Mouse (Mus musculus) lung, embryonic 15.5 days (tissue): ENCODE data around the gene Bcorl1. TPM values are rescaled to one million over a fixed set of nuclear protein-coding genes. Genes with fewer than 3 reads are reported as not detected.
A peak's percentile ranks its signal among the peaks of the same experiment; 100 is the strongest.

Experiments used
- ATAC-seq: fragments of 200-750 bp; cut with Nextera tagmentation; 2 replicates; pipeline ENCODE4 v1.8.0; 2017; ENCODE audit warnings: moderate number of reproducible peaks, borderline replicate concordance; ENCODE audit not compliant: low FRiP score, low TSS enrichment; ENCODE audit errors: extremely low read depth
- H3K27ac ChIP-seq: fragments of 300-500 bp; sonication (generic); 2 replicates; pipeline ENCODE4 v1.5.1; 2015; ENCODE audit warnings: moderate library complexity, mild to moderate bottlenecking, inconsistent platforms
- H3K27me3 ChIP-seq: fragments of 300-500 bp; sonication (generic); 2 replicates; pipeline ENCODE4 v1.6.1; 2015; ENCODE audit warnings: inconsistent platforms
- H3K36me3 ChIP-seq: fragments of 300-500 bp; sonication (generic); 2 replicates; pipeline ENCODE4 v1.6.1; 2015; ENCODE audit warnings: inconsistent platforms
- H3K4me1 ChIP-seq: fragments of 300-500 bp; sonication (generic); 2 replicates; pipeline ENCODE4 v1.6.1; 2015; ENCODE audit warnings: inconsistent platforms
- H3K4me2 ChIP-seq: fragments of 300-500 bp; sonication (generic); 2 replicates; pipeline ENCODE4 v1.6.1; 2015; ENCODE audit warnings: inconsistent platforms, mild to moderate bottlenecking, moderate library complexity
- H3K4me3 ChIP-seq: fragments of 300-500 bp; sonication (generic); 2 replicates; pipeline ENCODE4 v1.5.1; 2015; ENCODE audit warnings: mild to moderate bottlenecking, inconsistent platforms
- H3K9ac ChIP-seq: fragments of 300-500 bp; sonication (generic); 2 replicates; pipeline ENCODE4 v1.6.1; 2015; ENCODE audit warnings: inconsistent platforms
- H3K9me3 ChIP-seq: fragments of 300-500 bp; sonication (generic); 2 replicates; pipeline ENCODE4 v1.6.1; 2016; ENCODE audit warnings: inconsistent platforms
- WGBS: fragments of 180-500 bp; shearing (Covaris S2); methylation state at CpG from one replicate; pipeline ENCODE4 v1.1.7; 2015; 5-methylcytosine and 5-hydroxymethylcytosine counted together
- polyA plus RNA-seq: library from polyadenylated mRNA; unstranded; fragments of >200 nt; fragmentation: Nextera tagmentation; extraction: Ambion mirVana; gene quantifications from 2 replicates; pipeline ENCODE4 v1.2.1, GENCODE M21; 2015

Bcorl1 gene
- polyA plus RNA-seq, 1 experiment from 2014 or later, result 5.2 TPM

DNA sequence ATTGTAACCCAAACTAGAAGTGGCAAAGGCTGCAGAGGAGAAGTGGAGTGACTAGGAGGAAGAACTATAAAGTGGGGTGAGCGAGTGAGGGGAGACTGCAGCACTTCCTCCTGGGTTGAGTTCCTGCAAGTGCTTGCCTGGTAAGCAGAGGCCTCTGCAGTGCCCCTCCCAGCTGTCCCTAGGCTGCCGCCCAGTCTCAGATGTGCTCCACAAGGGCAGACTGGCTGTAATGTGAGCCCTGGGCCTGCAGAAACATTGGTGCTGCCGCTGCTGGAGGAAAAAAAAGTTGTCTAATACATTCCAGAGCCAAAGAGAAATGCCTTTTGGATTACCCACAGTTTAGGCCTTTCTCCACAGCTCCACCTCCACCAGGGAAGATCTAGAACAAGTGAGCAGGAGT lies 64.0 kb downstream of the Bcorl1 start:
- no peaks in the 10 kb centered on the region for H3K9me3 ChIP-seq
- no peaks in the 10 kb centered on the region for H3K4me1 ChIP-seq
- H3K4me2 ChIP-seq, result no peak overlapping the region
- WGBS, result 35% methylated on average over 3 of the region's 3 CpGs
- no peak overlapping the region for H3K9ac ChIP-seq
- no peak for ATAC-seq
- no peak overlapping the region for H3K27ac ChIP-seq
- H3K27me3 ChIP-seq, result no peaks in the 10 kb centered on the region
- peaks cover 28% of the 10 kb centered on the region for H3K36me3 ChIP-seq
- H3K4me3 ChIP-seq, result no peak overlapping the region

DNA sequence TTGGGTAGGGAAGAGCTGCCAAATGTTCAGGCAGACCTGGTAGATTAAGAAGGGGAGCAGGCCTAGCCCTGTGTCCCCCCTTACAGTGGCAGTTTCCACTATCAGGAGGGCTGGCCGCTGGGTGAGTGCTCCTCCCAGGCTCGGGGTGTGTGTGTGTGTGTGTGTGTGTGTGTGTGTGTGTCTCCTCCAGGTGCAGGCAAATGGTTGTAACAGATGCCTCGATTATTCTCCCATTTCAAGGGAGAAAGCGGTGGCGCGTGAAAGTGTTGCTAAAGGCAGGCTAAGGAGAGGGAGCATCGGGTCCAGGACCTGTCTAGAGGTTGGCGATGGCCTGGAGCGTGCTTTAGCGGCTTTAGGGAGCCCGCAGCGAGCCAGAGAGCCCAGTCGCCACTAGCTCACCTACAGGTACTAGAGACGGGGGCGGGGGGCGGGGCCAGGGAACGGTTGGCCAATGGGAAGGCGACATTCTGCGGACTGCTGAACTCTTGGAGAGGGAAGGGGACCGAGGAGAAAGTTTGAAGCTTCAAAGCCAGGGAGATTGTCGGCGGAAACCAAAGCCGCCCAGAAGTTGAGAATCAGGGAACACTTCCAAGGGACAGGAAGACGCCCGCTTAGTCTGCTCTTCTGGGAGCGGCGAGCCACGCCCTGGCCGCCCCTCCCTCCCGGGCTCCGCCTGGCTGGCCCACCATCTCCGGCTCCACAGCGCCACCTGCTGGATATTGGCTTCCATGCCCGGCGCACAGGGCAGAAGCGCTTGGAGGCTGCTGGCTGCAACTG lies 68.6 kb downstream of the Bcorl1 start:
- Histone ChIP-seq H3K4me3 (peak overlapping the region; percentile 52), H3K9ac (0 out of 2 replicates have a peak overlapping the region, but pooled peaks have one; percentile 32), H3K27me3 (no peaks in the 10 kb centered on the region), H3K36me3 (no peaks in the 10 kb centered on the region), H3K4me1 (no peaks in the 10 kb centered on the region), H3K27ac (peak overlapping the region; percentile 33; the same call in 1 of the 2 replicates), H3K4me2 (peak overlapping the region; percentile 53), H3K9me3 (no peaks in the 10 kb centered on the region)
- peak; percentile 87 for ATAC-seq
- 10% methylated on average over 36 of the region's 36 CpGs for WGBS

- Histone ChIP-seq H3K36me3 (no peaks in the 10 kb centered on the region; the same call in 1 of the 2 replicates), H3K9me3 (no peaks in the 10 kb centered on the region), H3K4me3 (peak overlapping the region; percentile 52; the same call in 1 of the 2 replicates), H3K27ac (no peak overlapping the region), H3K9ac (no peak overlapping the region), H3K4me1 (no peaks in the 10 kb centered on the region), H3K27me3 (no peaks in the 10 kb centered on the region), H3K4me2 (peak overlapping the region; percentile 53; the same call in 1 of the 2 replicates)
- peak; percentile 10; the same call in 1 of the 2 replicates for ATAC-seq
- 16% methylated on average over 7 of the region's 7 CpGs for WGBS
Measured at GRCm38 (mm10) chrX:48410388-48410776, 69.2 kb downstream of the Bcorl1 start.

DNA sequence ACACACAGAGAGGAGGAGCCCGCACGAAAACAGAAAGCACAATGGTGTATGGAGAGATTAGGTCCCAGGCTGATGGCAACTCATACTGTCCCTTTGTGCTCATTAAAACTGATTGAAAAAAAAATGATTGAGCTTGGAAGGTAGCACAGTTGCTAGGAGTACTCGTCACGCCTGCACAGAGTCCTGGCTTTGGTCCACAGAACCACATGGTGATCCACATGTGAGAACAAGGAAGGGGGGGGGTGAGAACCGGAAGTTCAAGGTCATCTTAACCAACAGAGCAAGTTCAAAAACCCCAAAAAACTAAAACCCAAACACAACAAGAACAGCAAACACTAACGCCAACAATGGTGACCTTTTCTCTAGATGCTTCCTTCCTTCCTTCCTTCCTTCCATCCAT lies 71.5 kb downstream of the Bcorl1 start:
- no peak for ATAC-seq
- WGBS, result 75% methylated on average over 6 of the region's 6 CpGs
- H3K4me1 ChIP-seq, result no peaks in the 10 kb centered on the region
- no peaks in the 10 kb centered on the region for H3K9me3 ChIP-seq
- no peak overlapping the region for H3K4me3 ChIP-seq
- no peak overlapping the region for H3K9ac ChIP-seq
- no peaks in the 10 kb centered on the region for H3K27me3 ChIP-seq
- no peaks in the 10 kb centered on the region; the same call in 1 of the 2 replicates for H3K36me3 ChIP-seq
- no peak overlapping the region for H3K27ac ChIP-seq
- H3K4me2 ChIP-seq, result no peak overlapping the region

- Histone ChIP-seq H3K9ac (no peak overlapping the region), H3K4me3 (no peak overlapping the region), H3K36me3 (no peaks in the 10 kb centered on the region; the same call in 1 of the 2 replicates), H3K4me1 (no peaks in the 10 kb centered on the region), H3K27ac (no peak overlapping the region), H3K4me2 (no peak overlapping the region), H3K9me3 (no peaks in the 10 kb centered on the region), H3K27me3 (no peaks in the 10 kb centered on the region)
- ATAC-seq, result no peak
- WGBS, result 78% methylated on average over 5 of the region's 5 CpGs
Measured at GRCm38 (mm10) chrX:48414291-48414690, 73.1 kb downstream of the Bcorl1 start.

DNA sequence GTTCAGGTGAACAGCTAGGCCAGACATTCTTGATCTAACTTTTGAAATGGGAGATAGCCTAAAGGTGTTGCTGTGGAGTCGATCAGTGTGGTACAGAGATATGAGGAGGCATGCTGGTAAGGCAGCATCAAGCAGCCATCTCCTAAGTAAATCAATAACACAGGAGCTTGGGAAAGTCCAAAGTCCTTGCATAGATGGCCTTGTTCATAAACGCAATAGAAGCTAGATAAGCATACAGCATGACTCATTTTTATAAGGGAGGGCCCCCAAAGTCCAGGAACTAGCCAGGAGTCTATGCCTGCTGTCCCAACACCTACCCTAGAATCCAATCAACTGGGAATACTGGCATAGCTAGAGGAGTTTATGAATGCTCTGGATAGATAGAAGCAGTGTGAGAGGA lies 77.3 kb downstream of the Bcorl1 start:
- Histone ChIP-seq H3K27me3 (no peaks in the 10 kb centered on the region), H3K4me3 (no peak overlapping the region), H3K36me3 (no peaks in the 10 kb centered on the region; the same call in 1 of the 2 replicates), H3K9ac (no peak overlapping the region), H3K27ac (no peak overlapping the region), H3K4me2 (no peak overlapping the region), H3K4me1 (no peaks in the 10 kb centered on the region), H3K9me3 (no peaks in the 10 kb centered on the region)
- WGBS, result 72% methylated on average over 2 of the region's 2 CpGs
- ATAC-seq, result no peak

GRCm38 (mm10) chrX:48422986-48423385 lies 81.8 kb downstream of the Bcorl1 start:
- no peaks in the 10 kb centered on the region for H3K9me3 ChIP-seq
- peaks cover 12% of the 10 kb centered on the region; the same call in 1 of the 2 replicates for H3K4me1 ChIP-seq
- no peaks in the 10 kb centered on the region for H3K27me3 ChIP-seq
- no peaks in the 10 kb centered on the region for H3K36me3 ChIP-seq
- 42% methylated on average over 4 of the region's 4 CpGs for WGBS
- no peak overlapping the region for H3K9ac ChIP-seq
- no peak overlapping the region for H3K4me3 ChIP-seq
- no peak for ATAC-seq
- H3K27ac ChIP-seq, result no peak overlapping the region
- no peak overlapping the region for H3K4me2 ChIP-seq

GRCm38 (mm10) chrX:48423671-48424070 lies 82.5 kb downstream of the Bcorl1 start:
- ATAC-seq, result no peak
- 50% methylated on average over 1 of the region's 1 CpGs for WGBS

DNA sequence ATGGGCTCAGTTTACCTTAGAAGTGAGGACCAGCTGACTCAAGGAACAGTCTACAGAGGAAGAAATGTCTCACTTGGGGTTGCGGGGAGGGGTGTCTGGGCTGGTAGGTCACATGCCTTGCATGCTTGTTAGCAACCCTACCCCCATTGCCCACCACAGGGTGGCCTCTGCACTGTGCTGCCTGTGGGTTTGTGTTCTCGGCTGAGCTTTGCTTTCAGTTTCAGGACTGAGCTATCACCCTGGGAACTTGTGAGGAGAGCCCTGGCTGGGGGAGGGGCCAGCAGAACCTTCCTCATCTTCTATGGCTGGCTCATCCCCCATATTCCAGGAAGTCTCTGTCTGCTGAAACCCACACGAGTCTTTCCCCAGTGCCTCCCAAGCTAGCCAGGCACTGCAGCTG lies 83.4 kb downstream of the Bcorl1 start:
- 47% methylated on average over 3 of the region's 3 CpGs for WGBS
- no peak overlapping the region for H3K9ac ChIP-seq
- H3K27me3 ChIP-seq, result no peaks in the 10 kb centered on the region
- no peaks in the 10 kb centered on the region for H3K36me3 ChIP-seq
- H3K4me1 ChIP-seq, result peaks cover 12% of the 10 kb centered on the region; the same call in 1 of the 2 replicates
- no peak overlapping the region for H3K4me3 ChIP-seq
- H3K4me2 ChIP-seq, result no peak overlapping the region; the same call in 1 of the 2 replicates
- no peak; the same call in 1 of the 2 replicates for ATAC-seq
- no peaks in the 10 kb centered on the region for H3K9me3 ChIP-seq
- H3K27ac ChIP-seq, result no peak overlapping the region; the same call in 1 of the 2 replicates

More at GRCm38 (mm10) chrX:48423671-48424070, 82.5 kb downstream of the Bcorl1 start:
- Histone ChIP-seq H3K4me1 (peaks cover 12% of the 10 kb centered on the region; the same call in 1 of the 2 replicates), H3K36me3 (no peaks in the 10 kb centered on the region), H3K27ac (no peak overlapping the region), H3K4me3 (no peak overlapping the region), H3K9ac (no peak overlapping the region), H3K4me2 (no peak overlapping the region), H3K27me3 (no peaks in the 10 kb centered on the region), H3K9me3 (no peaks in the 10 kb centered on the region)

DNA sequence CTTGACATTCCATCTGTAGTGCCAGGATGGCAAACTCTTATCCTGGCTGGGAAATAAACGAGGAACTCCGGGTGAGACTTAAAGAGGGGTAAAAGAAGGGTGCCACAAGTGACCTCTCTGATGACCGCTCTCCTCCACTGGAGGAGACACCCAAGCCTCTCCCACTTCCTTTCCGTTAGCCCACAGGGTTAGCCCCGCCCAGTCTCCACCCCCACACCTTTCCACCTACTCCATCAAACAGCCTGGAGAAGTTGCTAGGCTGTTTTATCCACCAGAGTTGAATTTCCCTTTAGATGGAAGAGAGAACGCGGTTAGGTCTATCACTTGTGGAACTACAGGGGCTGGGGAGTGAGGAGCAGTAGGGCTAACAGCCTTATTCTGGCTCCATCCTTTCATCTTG lies 84.1 kb downstream of the Bcorl1 start:
- Histone ChIP-seq H3K4me2 (no peak overlapping the region), H3K9ac (no peak overlapping the region), H3K27me3 (no peaks in the 10 kb centered on the region), H3K4me3 (no peak overlapping the region), H3K36me3 (no peaks in the 10 kb centered on the region), H3K27ac (no peak overlapping the region), H3K4me1 (peaks cover 12% of the 10 kb centered on the region; the same call in 1 of the 2 replicates), H3K9me3 (no peaks in the 10 kb centered on the region)
- WGBS, result 47% methylated on average over 7 of the region's 7 CpGs
- ATAC-seq, result no peak

DNA sequence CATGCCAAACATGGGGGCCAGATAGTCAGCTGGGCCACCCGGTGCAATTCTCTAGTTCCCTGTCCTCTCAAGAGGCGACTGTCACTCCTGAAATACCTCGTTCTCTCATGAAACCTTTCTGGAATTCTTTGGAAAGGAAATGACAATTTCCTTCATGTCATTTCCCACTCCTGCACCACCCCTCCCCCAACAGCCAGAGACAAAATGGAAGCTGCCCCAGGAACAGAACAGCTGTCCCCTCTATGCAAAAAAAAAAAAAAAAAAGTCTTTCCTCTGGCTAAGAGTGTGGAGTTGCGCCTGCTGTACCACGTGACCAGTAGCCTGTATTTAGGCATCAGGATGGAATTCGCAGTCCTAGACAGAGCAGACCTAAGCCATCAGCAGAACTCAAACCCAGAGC lies 87.1 kb downstream of the Bcorl1 start:
- no peak overlapping the region for H3K4me2 ChIP-seq
- ATAC-seq, result no peak
- H3K4me3 ChIP-seq, result no peak overlapping the region
- H3K36me3 ChIP-seq, result no peaks in the 10 kb centered on the region
- WGBS, result 55% methylated on average over 6 of the region's 6 CpGs
- H3K27me3 ChIP-seq, result no peaks in the 10 kb centered on the region
- peak overlapping the region; percentile 15; the same call in 1 of the 2 replicates for H3K27ac ChIP-seq
- peaks cover 12% of the 10 kb centered on the region; the same call in 1 of the 2 replicates for H3K4me1 ChIP-seq
- no peaks in the 10 kb centered on the region for H3K9me3 ChIP-seq
- no peak overlapping the region for H3K9ac ChIP-seq

GRCm38 (mm10) chrX:48428642-48429041 lies 87.5 kb downstream of the Bcorl1 start:
- 79% methylated on average over 8 of the region's 8 CpGs for WGBS

More at GRCm38 (mm10) chrX:48428642-48429041, 87.5 kb downstream of the Bcorl1 start:
- ATAC-seq, result no peak
- H3K4me1 ChIP-seq, result peaks cover 12% of the 10 kb centered on the region; the same call in 1 of the 2 replicates
- H3K27me3 ChIP-seq, result no peaks in the 10 kb centered on the region
- H3K9ac ChIP-seq, result no peak overlapping the region
- H3K36me3 ChIP-seq, result no peaks in the 10 kb centered on the region
- H3K9me3 ChIP-seq, result no peaks in the 10 kb centered on the region
- no peak overlapping the region for H3K4me2 ChIP-seq
- no peak overlapping the region for H3K4me3 ChIP-seq
- no peak overlapping the region for H3K27ac ChIP-seq
